Mouse (Mus musculus) forebrain, embryonic 12.5 days (tissue): ENCODE results near the gene F13a1. TPM values are rescaled to one million over a fixed set of nuclear protein-coding genes. Genes with fewer than 3 reads are reported as not detected.

Experiments
- ATAC-seq: fragments of 200-750 bp; cut with Nextera tagmentation; 2 replicates; pipeline ENCODE4 v1.8.0; 2017; ENCODE audit warnings: moderate TSS enrichment; ENCODE audit not compliant: low FRiP score
- H3K27ac ChIP-seq: fragments of 300-500 bp; sonication (generic); 2 replicates; pipeline ENCODE4 v1.5.1; 2016; ENCODE audit warnings: mild to moderate bottlenecking
- H3K27me3 ChIP-seq: fragments of 300-500 bp; sonication (generic); 2 replicates; pipeline ENCODE4 v1.6.1; 2016; ENCODE audit warnings: mild to moderate bottlenecking
- H3K36me3 ChIP-seq: fragments of 300-500 bp; sonication (generic); replicated peaks from 2 replicates; pipeline ENCODE4 v1.6.1; 2016; ENCODE audit warnings: mild to moderate bottlenecking
- H3K4me1 ChIP-seq: fragments of 300-500 bp; sonication (generic); 2 replicates; pipeline ENCODE4 v1.6.1; 2016
- H3K4me2 ChIP-seq: fragments of 300-500 bp; sonication (generic); 2 replicates; pipeline ENCODE4 v1.6.1; 2016; ENCODE audit warnings: mild to moderate bottlenecking, moderate library complexity
- H3K4me3 ChIP-seq: fragments of 300-500 bp; sonication (generic); replicated peaks from 2 replicates; pipeline ENCODE4 v1.5.1; 2016; ENCODE audit warnings: mild to moderate bottlenecking
- H3K9ac ChIP-seq: fragments of 300-500 bp; sonication (generic); 2 replicates; pipeline ENCODE4 v1.6.1; 2016; ENCODE audit warnings: mild to moderate bottlenecking
- H3K9me3 ChIP-seq: fragments of 300-500 bp; sonication (generic); 2 replicates; pipeline ENCODE4 v1.6.1; 2016
- WGBS: fragments of 180-500 bp; shearing (Covaris S2); methylation state at CpG from one replicate; pipeline ENCODE4 v1.1.7; 2016; 5-methylcytosine and 5-hydroxymethylcytosine counted together
- polyA plus RNA-seq: library from polyadenylated mRNA; unstranded; fragments of >200 nt; fragmentation: Nextera tagmentation; extraction: Ambion mirVana; gene quantifications from 2 replicates; pipeline ENCODE4 v1.2.1, GENCODE M21; 2016

Gene F13a1
- polyA plus RNA-seq, 1 experiment from 2014 or later: 9.5 TPM

DNA sequence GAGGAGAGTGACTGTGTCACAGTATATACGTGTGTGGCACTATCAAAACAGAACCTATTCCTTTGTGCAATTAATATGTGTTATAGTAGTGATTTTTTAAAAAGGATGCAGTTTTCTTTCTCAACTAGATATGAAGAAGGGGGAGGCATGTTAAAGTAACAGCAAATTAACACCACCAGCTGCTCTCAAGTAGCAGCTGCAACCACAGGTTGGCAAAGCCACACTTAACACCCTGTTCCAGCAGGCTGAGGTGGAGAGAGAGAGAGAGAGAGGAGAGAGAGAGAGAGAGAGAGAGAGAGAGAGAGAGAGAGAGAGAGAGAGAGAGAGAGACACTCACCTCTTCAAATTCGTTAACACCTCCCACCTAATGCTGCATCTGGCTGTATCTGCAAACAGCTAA is 28.5 kb downstream of the F13a1 start:
- Histone ChIP-seq H3K36me3 (no peaks in the 10 kb centered on the region), H3K4me3 (no peak overlapping the region), H3K9ac (no peak overlapping the region), H3K9me3 (no peaks in the 10 kb centered on the region), H3K4me1 (no peaks in the 10 kb centered on the region), H3K4me2 (no peak overlapping the region), H3K27ac (no peak overlapping the region), H3K27me3 (no peaks in the 10 kb centered on the region)
- ATAC-seq: no peak
- WGBS: 67% methylated on average over 2 of the region's 2 CpGs

DNA sequence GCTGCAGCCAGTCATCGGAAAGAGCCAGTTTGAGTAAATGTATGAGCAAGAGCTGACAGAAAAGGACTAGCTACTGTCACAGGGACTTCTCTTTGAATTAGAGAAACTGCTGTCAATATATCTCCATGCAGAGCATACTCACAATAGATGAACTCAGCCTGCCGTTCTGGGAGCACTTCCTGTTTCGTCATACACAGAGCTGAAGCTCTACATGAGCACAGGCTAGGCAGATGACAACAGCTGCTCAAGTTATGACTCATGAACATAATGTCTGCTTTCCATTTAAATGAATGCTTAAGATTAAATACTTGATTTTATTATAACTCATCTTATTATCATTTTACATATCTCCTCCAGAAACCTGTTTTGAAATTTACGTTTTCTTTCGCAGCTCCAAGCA is 39.3 kb downstream of the F13a1 start:
- H3K4me3 ChIP-seq: no peak overlapping the region
- H3K4me2 ChIP-seq: no peak overlapping the region
- H3K27ac ChIP-seq: no peak overlapping the region
- H3K36me3 ChIP-seq: no peaks in the 10 kb centered on the region
- no peak overlapping the region for H3K9ac ChIP-seq
- no peaks in the 10 kb centered on the region for H3K9me3 ChIP-seq
- no peaks in the 10 kb centered on the region for H3K4me1 ChIP-seq
- H3K27me3 ChIP-seq: no peaks in the 10 kb centered on the region
- ATAC-seq: no peak
- 92% methylated on average over 5 of the region's 5 CpGs for WGBS

- Histone ChIP-seq H3K4me2 (no peak overlapping the region), H3K4me3 (no peak overlapping the region), H3K4me1 (no peaks in the 10 kb centered on the region), H3K9ac (no peak overlapping the region), H3K27me3 (no peaks in the 10 kb centered on the region), H3K27ac (no peak overlapping the region), H3K36me3 (no peaks in the 10 kb centered on the region), H3K9me3 (no peaks in the 10 kb centered on the region)
- no peak for ATAC-seq
Measured at GRCm38 (mm10) chr13:37006224-37006623, 43.8 kb downstream of the F13a1 start.

GRCm38 (mm10) chr13:36999210-36999705 is 50.8 kb downstream of the F13a1 start:
- H3K27ac ChIP-seq: no peak overlapping the region
- ATAC-seq: no peak
- WGBS: 88% methylated on average over 6 of the region's 6 CpGs
- H3K4me1 ChIP-seq: no peaks in the 10 kb centered on the region
- H3K27me3 ChIP-seq: no peaks in the 10 kb centered on the region
- H3K36me3 ChIP-seq: no peaks in the 10 kb centered on the region
- no peaks in the 10 kb centered on the region for H3K9me3 ChIP-seq
- no peak overlapping the region for H3K4me2 ChIP-seq
- H3K4me3 ChIP-seq: no peak overlapping the region
- no peak overlapping the region for H3K9ac ChIP-seq

GRCm38 (mm10) chr13:36993593-36993992 is 56.5 kb downstream of the F13a1 start:
- WGBS: 91% methylated on average over 5 of the region's 5 CpGs
- Histone ChIP-seq H3K36me3 (no peaks in the 10 kb centered on the region), H3K9ac (no peak overlapping the region), H3K4me1 (no peaks in the 10 kb centered on the region), H3K4me3 (no peak overlapping the region), H3K27ac (no peak overlapping the region), H3K9me3 (no peaks in the 10 kb centered on the region), H3K27me3 (no peaks in the 10 kb centered on the region), H3K4me2 (no peak overlapping the region)
- no peak for ATAC-seq

- Histone ChIP-seq H3K36me3 (no peaks in the 10 kb centered on the region), H3K27ac (no peak overlapping the region), H3K4me3 (no peak overlapping the region), H3K4me1 (no peaks in the 10 kb centered on the region), H3K9ac (no peak overlapping the region), H3K27me3 (no peaks in the 10 kb centered on the region), H3K4me2 (no peak overlapping the region), H3K9me3 (no peaks in the 10 kb centered on the region)
- no peak for ATAC-seq
- 89% methylated on average over 4 of the region's 4 CpGs for WGBS
Measured at GRCm38 (mm10) chr13:36988392-36988791, 61.7 kb downstream of the F13a1 start.

DNA sequence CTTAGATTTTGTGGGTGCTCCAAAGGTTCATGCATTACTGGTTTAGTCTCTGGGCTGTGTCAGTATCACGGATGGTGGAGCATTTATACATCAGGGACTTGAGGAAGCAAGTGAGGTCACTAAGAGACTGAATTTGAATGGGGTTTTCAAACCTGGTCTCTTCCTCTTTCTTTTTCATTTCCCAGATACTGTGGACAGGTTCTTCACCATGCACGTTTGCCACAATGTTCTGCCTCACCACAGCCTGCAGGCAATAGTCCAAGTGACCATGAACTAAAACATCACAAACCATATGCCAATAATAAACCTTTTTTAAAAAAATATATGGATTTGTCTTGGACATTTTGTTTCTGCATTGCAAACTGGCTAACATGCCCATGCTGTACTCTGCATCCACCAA is 77.0 kb downstream of the F13a1 start:
- Histone ChIP-seq H3K36me3 (no peaks in the 10 kb centered on the region), H3K27ac (no peak overlapping the region), H3K27me3 (no peaks in the 10 kb centered on the region), H3K9me3 (no peaks in the 10 kb centered on the region), H3K4me1 (no peaks in the 10 kb centered on the region), H3K9ac (no peak overlapping the region), H3K4me2 (no peak overlapping the region), H3K4me3 (no peak overlapping the region)
- WGBS: 78% methylated on average over 2 of the region's 2 CpGs
- ATAC-seq: no peak

DNA sequence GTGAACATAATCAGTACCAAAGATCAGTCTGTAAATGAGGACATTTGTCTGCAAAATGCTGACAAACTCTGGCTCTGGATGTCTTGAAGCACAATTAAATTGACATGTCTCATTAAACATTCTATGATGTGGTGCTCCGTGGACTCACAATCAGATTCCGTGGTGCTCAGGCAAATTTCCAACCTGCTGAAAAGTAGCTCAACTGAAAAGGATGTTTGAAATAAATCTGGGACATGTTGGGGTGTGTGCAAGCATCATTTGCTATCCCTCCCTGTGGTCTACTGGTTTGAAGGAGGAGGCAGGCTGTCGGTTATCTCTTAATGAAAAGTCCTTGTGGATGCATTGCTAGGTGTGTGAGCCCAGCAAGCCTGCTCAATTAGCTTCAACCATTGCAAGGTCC is 77.8 kb downstream of the F13a1 start:
- WGBS: 77% methylated on average over 3 of the region's 3 CpGs
- Histone ChIP-seq H3K4me3 (no peak overlapping the region), H3K36me3 (no peaks in the 10 kb centered on the region), H3K4me2 (no peak overlapping the region), H3K27ac (no peak overlapping the region), H3K4me1 (no peaks in the 10 kb centered on the region), H3K9ac (no peak overlapping the region), H3K9me3 (no peaks in the 10 kb centered on the region), H3K27me3 (no peaks in the 10 kb centered on the region)
- no peak for ATAC-seq

DNA sequence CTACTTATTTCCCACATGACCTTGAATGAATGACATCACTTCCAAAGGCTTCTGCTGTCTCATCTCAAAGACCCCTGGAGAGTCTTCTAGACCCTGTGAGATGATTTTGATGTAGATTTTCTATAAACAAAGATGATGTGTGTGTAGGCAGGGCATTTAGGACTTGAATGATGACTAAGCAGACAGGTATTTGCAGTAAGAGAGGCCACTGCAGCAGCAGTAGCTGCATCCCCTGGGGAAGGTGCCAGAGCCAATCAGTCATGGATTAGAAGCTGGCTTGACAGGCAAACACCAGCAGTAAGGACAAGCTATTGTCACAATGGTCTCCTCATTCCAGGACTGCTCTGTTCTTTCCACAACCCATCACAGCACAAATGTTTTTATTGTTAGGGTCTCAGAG is 87.1 kb downstream of the F13a1 start:
- H3K4me3 ChIP-seq: no peak overlapping the region
- H3K4me1 ChIP-seq: no peaks in the 10 kb centered on the region
- no peaks in the 10 kb centered on the region for H3K9me3 ChIP-seq
- ATAC-seq: no peak
- H3K27me3 ChIP-seq: no peaks in the 10 kb centered on the region
- H3K9ac ChIP-seq: no peak overlapping the region
- H3K27ac ChIP-seq: no peak overlapping the region
- H3K4me2 ChIP-seq: no peak overlapping the region
- no peaks in the 10 kb centered on the region for H3K36me3 ChIP-seq

- H3K9ac ChIP-seq: no peak overlapping the region
- WGBS: 83% methylated on average over 3 of the region's 3 CpGs
- H3K4me2 ChIP-seq: no peak overlapping the region
- H3K36me3 ChIP-seq: no peaks in the 10 kb centered on the region
- H3K9me3 ChIP-seq: no peaks in the 10 kb centered on the region
- H3K27ac ChIP-seq: no peak overlapping the region
- no peaks in the 10 kb centered on the region for H3K27me3 ChIP-seq
- no peak overlapping the region for H3K4me3 ChIP-seq
- ATAC-seq: no peak
- H3K4me1 ChIP-seq: no peaks in the 10 kb centered on the region
Measured at GRCm38 (mm10) chr13:36958996-36959395, 91.0 kb downstream of the F13a1 start.

- ATAC-seq: no peak
- Histone ChIP-seq H3K4me3 (no peak overlapping the region), H3K36me3 (no peaks in the 10 kb centered on the region), H3K27me3 (no peaks in the 10 kb centered on the region), H3K27ac (no peak overlapping the region), H3K9ac (no peak overlapping the region), H3K4me2 (no peak overlapping the region), H3K4me1 (no peaks in the 10 kb centered on the region), H3K9me3 (no peaks in the 10 kb centered on the region)
- WGBS: 93% methylated on average over 3 of the region's 3 CpGs
Measured at GRCm38 (mm10) chr13:36954937-36955336, 95.1 kb downstream of the F13a1 start.

- Histone ChIP-seq H3K36me3 (no peaks in the 10 kb centered on the region), H3K4me3 (no peak overlapping the region), H3K27me3 (no peaks in the 10 kb centered on the region), H3K4me1 (no peaks in the 10 kb centered on the region), H3K9me3 (no peaks in the 10 kb centered on the region), H3K27ac (no peak overlapping the region), H3K9ac (no peak overlapping the region), H3K4me2 (no peak overlapping the region)
- ATAC-seq: no peak
Measured at GRCm38 (mm10) chr13:36953676-36954075, 96.4 kb downstream of the F13a1 start.

DNA sequence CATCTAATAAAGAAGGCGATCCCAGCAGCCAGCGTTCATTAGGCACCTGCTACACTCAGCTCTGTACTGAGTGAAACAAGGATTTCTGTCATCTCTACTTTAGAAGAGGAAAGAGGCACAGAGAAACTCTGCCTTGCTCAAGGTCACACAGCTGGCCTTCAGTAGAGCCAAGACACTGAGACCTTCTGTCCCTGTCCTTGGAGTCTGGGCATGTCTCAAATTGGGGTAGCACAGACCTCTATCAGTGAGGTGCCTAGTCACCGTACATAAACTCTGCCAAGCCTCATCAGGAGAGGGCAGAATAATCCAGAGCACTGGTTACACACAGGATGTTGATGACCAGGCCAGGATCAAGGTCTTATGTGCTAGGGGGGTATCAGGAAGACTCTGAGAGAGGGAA is 108.2 kb downstream of the F13a1 start:
- H3K4me2 ChIP-seq: no peak overlapping the region
- ATAC-seq: 0 out of 2 replicates have a peak, but pooled peaks have one; percentile 41
- no peak overlapping the region for H3K9ac ChIP-seq
- no peaks in the 10 kb centered on the region for H3K4me1 ChIP-seq
- H3K27me3 ChIP-seq: no peaks in the 10 kb centered on the region
- no peaks in the 10 kb centered on the region for H3K36me3 ChIP-seq
- H3K9me3 ChIP-seq: no peaks in the 10 kb centered on the region
- no peak overlapping the region for H3K4me3 ChIP-seq
- 68% methylated on average over 3 of the region's 3 CpGs for WGBS
- no peak overlapping the region for H3K27ac ChIP-seq

DNA sequence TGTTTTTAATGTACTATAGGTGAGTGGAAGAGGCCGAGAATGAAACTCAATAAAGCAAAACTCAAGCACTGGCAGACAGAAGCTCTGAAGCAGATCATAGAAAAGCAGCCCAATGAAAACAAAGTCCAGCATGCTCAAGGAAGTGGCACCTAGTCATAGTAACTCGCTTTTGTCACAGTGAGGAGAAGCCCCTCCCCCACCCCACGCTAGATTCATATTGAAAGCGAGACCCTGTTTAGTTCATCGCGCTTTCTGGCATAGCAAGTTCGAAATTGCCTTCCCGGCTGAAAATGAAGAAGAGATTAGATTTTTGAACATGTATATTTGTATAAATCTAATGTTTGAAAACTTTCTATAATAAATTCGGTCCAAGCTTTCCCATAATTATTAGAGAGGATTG is 118.0 kb downstream of the F13a1 start:
- Histone ChIP-seq H3K27me3 (no peaks in the 10 kb centered on the region), H3K4me3 (no peak overlapping the region), H3K36me3 (no peaks in the 10 kb centered on the region), H3K4me2 (no peak overlapping the region), H3K27ac (no peak overlapping the region), H3K9ac (no peak overlapping the region), H3K9me3 (no peaks in the 10 kb centered on the region), H3K4me1 (no peaks in the 10 kb centered on the region)
- 90% methylated on average over 9 of the region's 9 CpGs for WGBS
- ATAC-seq: no peak
